Mouse (Mus musculus): Measurements from ENCODE around the gene Heatr1.
A peak's percentile ranks its signal among the peaks of the same experiment; 100 is the strongest.
"Not testable (repeated sequence)": the region's sequence is repeated elsewhere in the genome, so short reads cannot be mapped to it uniquely, and the experiment has no call there.

Gene Heatr1

DNA sequence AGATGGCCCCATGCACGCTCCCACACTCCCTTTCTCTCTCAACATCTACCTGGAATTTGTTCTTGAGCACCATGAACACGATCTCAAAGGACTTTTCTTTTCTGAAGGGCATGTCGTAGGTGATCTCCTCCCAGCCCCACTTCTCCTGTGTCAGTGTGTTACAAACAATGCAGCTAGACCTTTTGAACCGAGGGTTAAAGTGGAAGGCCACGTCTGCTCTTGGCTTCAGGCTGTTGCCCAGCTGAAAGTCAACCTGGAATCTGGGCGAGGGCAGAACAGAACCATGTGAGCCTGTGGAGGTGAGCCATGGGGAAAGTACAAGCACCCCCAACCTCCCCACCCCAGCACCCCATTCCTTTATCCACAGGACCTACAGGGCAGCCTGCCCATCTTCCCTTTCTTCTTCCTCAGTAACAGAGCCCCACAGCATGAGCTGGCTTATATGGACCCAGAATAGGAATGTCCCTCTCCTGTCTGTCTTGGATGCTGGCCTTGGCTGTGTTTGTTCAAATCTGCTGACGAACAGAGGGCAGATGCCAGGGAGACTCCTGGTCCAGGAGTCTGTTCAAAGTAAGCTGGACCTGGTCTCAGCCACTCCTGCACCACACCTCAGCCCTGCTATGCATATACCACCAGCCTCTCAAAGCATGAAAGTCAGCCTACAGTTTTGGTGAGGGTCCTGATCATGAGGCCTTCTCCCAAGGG is 60.0 kb downstream of the Heatr1 start:
- no peak for ATAC-seq (ENCODE audit: low TSS enrichment)

- ATAC-seq (ENCODE audit: low TSS enrichment): no peak
These were observed 61.9 kb downstream of the Heatr1 start for GRCm38 (mm10) chr13:12456711-12457110.

DNA sequence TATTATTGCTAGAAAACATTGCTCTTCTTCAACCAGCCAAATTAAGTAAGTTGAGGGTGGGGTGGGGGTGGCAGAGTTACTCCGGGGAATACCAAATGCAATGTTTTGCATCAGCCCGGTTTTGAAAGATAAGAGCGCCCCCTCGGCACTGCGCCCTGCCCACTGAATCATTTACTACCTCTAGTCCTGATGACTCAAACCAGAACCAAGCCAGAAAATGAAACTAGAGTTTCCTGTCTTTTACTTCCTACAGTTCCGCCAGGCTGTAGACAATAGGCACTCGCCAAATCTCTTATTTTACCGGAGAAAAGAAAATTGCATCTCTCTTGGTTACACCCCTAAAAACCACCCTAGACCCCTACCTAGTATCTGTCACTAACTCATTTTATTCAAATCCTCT is 65.6 kb downstream of the Heatr1 start:
- peak; percentile 70 for ATAC-seq (ENCODE audit: low TSS enrichment)

DNA sequence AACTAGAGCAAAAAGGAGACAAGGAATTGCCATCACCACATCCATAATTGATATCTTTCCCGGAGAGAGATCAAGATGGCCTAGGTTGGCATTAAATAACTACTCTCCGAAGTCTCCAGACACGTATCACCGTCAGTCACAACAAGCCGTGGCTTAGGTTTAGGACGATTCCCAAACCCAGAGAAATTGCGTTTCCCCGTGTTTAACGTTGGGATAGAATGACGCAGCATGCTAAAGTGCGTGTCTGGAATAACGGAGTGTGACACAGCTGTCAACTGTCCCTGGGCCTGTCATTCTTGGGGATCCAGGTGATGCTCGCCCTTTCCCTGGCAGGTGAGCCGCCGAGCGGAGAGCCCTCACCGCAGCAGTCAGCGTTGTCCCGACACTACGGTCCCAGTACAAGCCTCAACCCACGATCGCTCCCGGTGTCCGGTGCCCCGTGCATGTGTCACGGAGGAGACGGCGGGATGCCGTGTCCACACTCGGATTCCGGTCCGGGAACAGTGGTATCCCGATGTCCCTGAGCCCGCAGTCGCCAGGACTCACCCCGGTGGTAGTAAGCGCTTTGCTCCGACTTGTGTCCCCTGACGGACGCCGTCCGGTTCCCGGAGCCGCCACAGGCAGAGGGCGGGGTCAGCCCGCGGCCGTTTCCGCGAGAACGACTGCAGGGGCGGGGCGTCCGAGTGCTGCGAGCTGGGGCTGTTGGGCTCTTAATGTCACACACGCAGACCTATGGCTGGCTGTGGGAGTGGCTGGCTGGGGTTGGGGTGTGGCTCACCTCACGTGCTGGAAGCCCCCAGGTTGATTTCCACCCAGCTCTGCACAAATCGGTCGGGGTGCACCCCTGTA is 66.3 kb downstream of the Heatr1 start:
- peak; percentile 82 for ATAC-seq (ENCODE audit: low TSS enrichment)

DNA sequence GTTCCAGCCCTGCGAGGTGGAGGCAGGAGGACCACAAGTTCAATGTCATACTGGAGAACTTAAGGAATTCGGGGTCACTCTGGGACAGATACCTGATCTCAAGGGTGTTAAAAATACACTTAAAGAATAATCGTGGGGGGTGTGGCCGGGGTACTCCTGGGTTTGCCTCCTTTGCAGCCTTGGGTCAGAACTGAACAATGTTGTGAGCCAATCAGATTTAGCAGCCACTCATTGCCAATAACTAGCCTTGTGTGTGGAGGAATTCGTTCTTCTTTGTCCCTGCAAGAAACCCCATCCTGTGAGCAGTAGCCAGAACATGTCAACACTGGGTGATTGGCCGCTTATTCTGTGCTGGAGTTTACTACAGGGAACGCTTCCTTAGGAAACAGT is 66.9 kb downstream of the Heatr1 start:
- ATAC-seq (ENCODE audit: low TSS enrichment): peak; percentile 32

GRCm38 (mm10) chr13:12462623-12463022 is 67.8 kb downstream of the Heatr1 start:
- no peak for ATAC-seq (ENCODE audit: low TSS enrichment)

- not testable (repeated sequence) for ATAC-seq (ENCODE audit: low TSS enrichment)
These were observed 69.3 kb downstream of the Heatr1 start for GRCm38 (mm10) chr13:12464159-12464558.

GRCm38 (mm10) chr13:12464844-12465243 is 70.0 kb downstream of the Heatr1 start, which contains the start of gene Lgals8:
Lgals8 (minus strand) TSS chr13:12464944.
- no peak for ATAC-seq (ENCODE audit: low TSS enrichment)

- no peak for ATAC-seq (ENCODE audit: low TSS enrichment)
These were observed 73.7 kb downstream of the Heatr1 start for GRCm38 (mm10) chr13:12468488-12468887.

DNA sequence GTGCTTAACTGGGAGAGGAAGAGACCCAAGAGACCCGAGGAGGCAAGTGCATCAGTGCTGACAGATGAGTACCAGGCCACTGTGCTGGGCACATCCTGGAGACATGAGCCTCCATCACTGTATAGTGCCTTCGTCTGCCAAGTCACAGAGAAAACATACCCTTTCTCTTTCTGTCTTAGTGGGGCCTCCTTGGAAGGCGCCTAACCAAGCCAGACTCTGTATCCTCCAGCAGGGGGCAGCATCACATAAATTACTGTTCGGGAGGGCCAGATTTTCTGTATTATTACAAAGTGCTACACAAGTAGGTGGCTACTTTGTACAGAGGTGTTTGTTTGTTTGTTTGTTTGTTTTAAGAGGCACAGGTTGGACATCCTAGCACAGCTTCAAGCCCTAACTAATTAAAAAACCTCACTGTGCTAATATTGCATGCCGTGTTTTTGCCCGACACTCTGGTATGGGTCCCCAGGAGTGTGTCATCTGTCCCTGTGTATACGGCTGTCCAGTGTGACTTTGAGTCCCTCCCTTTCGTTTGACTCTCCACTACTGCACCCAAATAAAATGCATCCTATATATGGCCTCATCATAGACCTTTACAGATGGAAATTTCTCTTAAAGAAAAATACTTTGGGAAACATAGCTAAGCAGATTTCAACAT is 79.0 kb downstream of the Heatr1 start:
- ATAC-seq (ENCODE audit: low TSS enrichment): peak; percentile 87

- ATAC-seq (ENCODE audit: low TSS enrichment): no peak
These were observed 80.4 kb downstream of the Heatr1 start for GRCm38 (mm10) chr13:12475239-12475638.

- ATAC-seq (ENCODE audit: low TSS enrichment): no peak
These were observed 82.1 kb downstream of the Heatr1 start for GRCm38 (mm10) chr13:12476886-12477285.

DNA sequence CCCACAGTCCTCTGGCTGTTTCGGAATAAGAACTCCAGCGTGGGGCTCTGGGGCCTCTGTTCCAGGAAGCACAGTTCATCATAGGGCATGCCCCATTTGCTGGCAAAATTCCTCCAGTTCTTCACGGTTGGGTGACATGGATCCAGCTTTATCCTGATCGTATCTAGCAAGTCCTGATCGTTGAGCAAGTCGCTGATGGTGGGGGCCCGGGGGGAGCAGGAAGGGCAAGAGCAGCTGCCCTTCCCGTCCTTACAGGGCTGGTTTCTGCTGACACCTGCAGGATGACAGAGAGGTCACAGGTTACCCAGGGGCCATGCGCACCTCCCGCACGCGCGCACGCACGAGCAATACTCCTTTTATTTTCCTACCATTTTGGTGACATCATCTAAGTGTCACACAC is 83.5 kb downstream of the Heatr1 start:
- ATAC-seq (ENCODE audit: low TSS enrichment): no peak

DNA sequence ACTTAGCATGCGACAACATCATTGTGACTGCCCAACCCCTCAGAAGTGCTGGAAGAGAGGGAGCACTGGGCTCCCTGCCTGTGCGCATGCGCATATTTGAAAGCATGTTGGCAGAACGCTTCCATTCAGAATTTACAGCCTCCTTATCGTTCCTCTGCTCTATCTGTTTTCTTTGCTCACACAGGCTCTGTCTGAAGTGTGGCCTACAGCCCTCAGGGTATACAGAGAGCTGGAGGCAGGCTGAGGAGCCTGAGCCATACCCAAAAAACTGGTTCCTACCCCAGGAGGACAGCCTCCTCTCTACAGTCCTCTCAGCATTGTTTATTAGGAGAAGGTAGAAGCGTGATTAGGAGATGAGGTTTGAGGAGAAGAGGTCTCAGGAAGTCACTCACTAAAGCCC is 85.0 kb downstream of the Heatr1 start:
- no peak for ATAC-seq (ENCODE audit: low TSS enrichment)

DNA sequence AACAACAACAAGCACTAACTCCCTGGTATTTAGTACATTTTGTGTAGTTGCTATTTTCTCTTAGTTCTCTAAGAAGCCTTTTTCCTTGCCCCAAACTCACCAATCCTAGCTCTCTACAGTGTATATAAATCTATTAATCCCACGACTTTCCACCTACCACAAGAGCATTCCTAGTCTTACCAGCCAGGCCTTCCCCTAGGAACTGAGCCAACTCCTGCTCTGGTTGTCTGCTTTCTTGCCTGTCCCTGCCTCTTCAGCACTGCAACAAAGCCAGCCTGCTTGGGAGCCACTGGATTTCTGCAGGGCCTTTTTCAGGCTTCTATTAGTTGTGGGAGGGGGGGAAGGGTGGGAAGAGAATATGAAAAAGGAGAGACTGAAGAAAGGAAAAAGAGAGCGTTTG is 90.4 kb downstream of the Heatr1 start:
- no peak for ATAC-seq (ENCODE audit: low TSS enrichment)

GRCm38 (mm10) chr13:12485640-12486039 is 90.8 kb downstream of the Heatr1 start:
- no peak for ATAC-seq (ENCODE audit: low TSS enrichment)
